ENCODE assay signal across 9 mouse cellular contexts in the genomic region with DNA sequence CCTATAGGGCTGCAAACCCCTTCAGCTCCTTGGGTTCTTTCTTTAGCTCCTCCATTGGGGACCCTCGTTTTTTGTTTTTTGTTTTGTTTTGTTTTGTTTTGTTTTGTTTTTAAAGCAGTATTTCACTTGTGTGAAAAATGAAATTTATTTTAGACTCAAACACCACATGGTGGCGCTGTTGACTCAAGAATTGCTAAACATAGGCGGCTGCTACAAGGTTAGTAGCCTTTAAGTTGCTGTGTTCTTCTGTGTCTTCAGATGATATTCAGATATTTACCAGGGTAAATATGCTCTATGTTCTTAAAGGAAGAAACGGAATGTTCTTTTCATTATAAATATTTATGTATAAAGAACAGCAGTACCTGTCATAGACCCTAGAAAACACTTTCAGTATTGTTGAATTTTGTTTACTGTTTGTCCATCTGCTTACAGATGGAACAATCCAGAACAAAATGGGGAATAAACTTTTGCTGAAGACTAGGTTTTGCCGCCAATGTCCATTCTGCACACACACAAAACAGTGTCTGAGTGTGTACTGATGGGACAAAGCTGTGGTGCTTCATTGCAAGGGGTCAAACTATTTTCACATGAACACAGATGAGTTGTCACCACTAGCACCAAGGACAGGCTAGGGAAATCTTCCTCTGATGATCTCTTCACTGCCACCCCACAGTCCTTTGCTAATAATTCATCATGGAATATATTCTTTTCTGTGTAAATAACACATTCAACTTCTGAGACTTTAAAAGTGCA.
DNase-seq lines count a peak whose midpoint lies in the region; ATAC-seq lines count a peak whose summit lies in the region.
"Had no signal": no experiment of that assay in that cellular context is flagged by ENCODE, and none has a peak within 500 bp of the region (broad histone marks: within the 10 kb centered on the region; RNA-seq: fewer than 3 reads in every experiment).

No protein-coding gene starts in this region.

- no peaks in the 10 kb centered on the region for H3K27me3 ChIP-seq in heart, embryonic 11.5 days (ENCODE audit: control insufficient read depth, insufficient read depth, low read length)
- H3K27me3 ChIP-seq in midbrain, embryonic 11.5 days (ENCODE audit: control insufficient read depth, insufficient read depth, low read length), result no peaks in the 10 kb centered on the region
- H3K27me3 ChIP-seq: liver, embryonic 13.5 days had no signal

- WGBS in heart, embryonic 11.5 days (ENCODE audit: insufficient replicate concordance), result 12% methylated on average over 5 of the region's 5 CpGs
- WGBS in midbrain, embryonic 11.5 days, result 14% methylated on average over 5 of the region's 5 CpGs

- no peaks in the 10 kb centered on the region for H3K36me3 ChIP-seq in heart, embryonic 11.5 days (ENCODE audit: control insufficient read depth, insufficient read depth, low read length)
- H3K36me3 ChIP-seq in midbrain, embryonic 11.5 days (ENCODE audit: control insufficient read depth, insufficient read depth, low read length), result no peaks in the 10 kb centered on the region
- H3K36me3 ChIP-seq: liver, embryonic 13.5 days had no signal

- no peak overlapping the region for H3K9ac ChIP-seq in heart, embryonic 11.5 days (ENCODE audit: low read depth, low read length)
- H3K9ac ChIP-seq in midbrain, embryonic 11.5 days (ENCODE audit: low read length), result no peak overlapping the region
- H3K9ac ChIP-seq: liver, embryonic 13.5 days had no signal

- H3K9me3 ChIP-seq in heart, embryonic 11.5 days (replicated peaks; ENCODE audit: control insufficient read depth, low read length), result no peaks in the 10 kb centered on the region
- H3K9me3 ChIP-seq in midbrain, embryonic 11.5 days (ENCODE audit: control insufficient read depth, low read length), result no peaks in the 10 kb centered on the region
- H3K9me3 ChIP-seq: liver, embryonic 13.5 days had no signal

- no peaks in the 10 kb centered on the region for H3K4me1 ChIP-seq in heart, embryonic 11.5 days (ENCODE audit: control insufficient read depth, insufficient read depth, low read length)
- no peaks in the 10 kb centered on the region for H3K4me1 ChIP-seq in midbrain, embryonic 11.5 days (ENCODE audit: control insufficient read depth, insufficient read depth, low read length)
- H3K4me1 ChIP-seq: liver, embryonic 13.5 days had no signal

- no peak overlapping the region for H3K4me2 ChIP-seq in heart, embryonic 11.5 days
- H3K4me2 ChIP-seq in midbrain, embryonic 11.5 days, result no peak overlapping the region
- H3K4me2 ChIP-seq: liver, embryonic 13.5 days had no signal

- no peak overlapping the region for H3K4me3 ChIP-seq in heart, embryonic 11.5 days (ENCODE audit: low read depth, low read length)
- no peak overlapping the region for H3K4me3 ChIP-seq in midbrain, embryonic 11.5 days (ENCODE audit: low read depth, low read length)
- H3K4me3 ChIP-seq: liver, embryonic 13.5 days had no signal

- DNase-seq in heart, adult 8-10 months (ENCODE audit: low spot score), result peak; percentile 19
- DNase-seq in MN1 (ENCODE audit: low spot score), result peak; percentile 60
- DNase-seq in heart, postnatal 4 days, result peak; percentile 65
- peak; percentile 28 to 82 for DNase-seq in layer of hippocampus, postnatal 25 days (ENCODE audit: extremely low spot score in 1 of 2, low spot score in 1 of 2)
- DNase-seq in midbrain, embryonic 11.5 days (ENCODE audit: low spot score, missing footprints), result peak; percentile 90
- peak; percentile 6 for DNase-seq in testis, postnatal 14 days (ENCODE audit: low spot score)
- DNase-seq: liver, embryonic 13.5 days had no signal

- H3K27ac ChIP-seq in heart, embryonic 11.5 days (ENCODE audit: low read depth, low read length), result no peak overlapping the region
- no peak overlapping the region for H3K27ac ChIP-seq in midbrain, embryonic 11.5 days (ENCODE audit: low read depth, low read length)
- H3K27ac ChIP-seq: liver, embryonic 13.5 days had no signal

- ATAC-seq in heart, embryonic 11.5 days (replicated peaks; ENCODE audit: insufficient number of reproducible peaks, low FRiP score, low TSS enrichment), result no peak
- peak; percentile 82 for ATAC-seq in common myeloid progenitor, adult 5-6 weeks (replicated peaks; ENCODE audit: low read depth, poor library complexity, severe bottlenecking)
- ATAC-seq in midbrain, embryonic 11.5 days (ENCODE audit: low FRiP score), result peak; percentile 75

Comparison
In these comparisons a context has a peak if more than half of its experiments do, and no peak if none do; other contexts are left out.
1. DNase-seq: peak in every context shown above with its lines; median percentile 90 in midbrain, embryonic 11.5 days; 65 in heart, postnatal 4 days; 60 in MN1; 55 in layer of hippocampus, postnatal 25 days; 19 in heart, adult 8-10 months; 6 in testis, postnatal 14 days.